Comparison of ENCODE assay signal across 8 mouse cellular contexts in the genomic region with DNA sequence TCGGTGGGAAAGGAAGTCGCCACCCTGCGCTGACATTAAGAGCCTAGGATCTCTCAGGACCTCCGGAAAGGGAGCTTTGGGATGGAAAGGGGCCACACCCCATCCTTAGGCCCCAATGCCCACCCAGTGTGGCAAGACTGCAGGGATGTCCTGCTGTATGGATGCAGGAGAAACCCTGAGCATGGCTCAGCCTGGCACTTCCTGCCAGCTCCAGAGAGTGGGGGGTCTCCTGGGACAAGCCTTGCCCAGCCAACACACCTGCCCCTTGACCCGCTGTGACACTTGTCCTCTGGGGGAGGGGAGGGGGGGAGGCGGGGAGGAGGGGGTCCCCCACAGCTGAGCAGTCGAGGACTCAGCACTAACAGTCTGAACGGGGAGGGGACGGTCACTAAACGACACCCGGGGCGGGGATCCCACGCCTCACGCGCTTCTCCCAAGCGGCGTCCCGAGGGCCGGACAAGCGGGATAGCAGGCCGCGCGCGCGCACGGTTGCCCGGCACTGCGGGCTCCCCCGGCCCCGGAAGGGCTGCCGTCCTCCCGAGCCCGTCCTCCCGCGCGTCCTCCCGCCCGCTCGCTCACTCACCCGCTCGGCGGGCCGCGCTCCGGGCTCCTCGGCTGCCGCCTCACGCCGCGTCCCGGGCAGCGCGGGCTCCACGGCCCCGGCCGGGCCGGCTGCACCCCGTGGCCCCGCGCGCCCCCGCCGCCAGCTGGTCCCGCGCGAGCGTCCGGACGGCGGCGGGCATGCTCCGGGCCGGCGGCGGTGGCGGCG. TPM values are rescaled to one million over a fixed set of nuclear protein-coding genes. Genes with fewer than 3 reads are reported as not detected.
A peak's percentile ranks its signal among the peaks of the same experiment; 100 is the strongest.
DNase-seq lines count a peak whose midpoint lies in the region; ATAC-seq lines count a peak whose summit lies in the region.

No protein-coding gene starts in this region.

- peaks cover 31% of the 10 kb centered on the region for H3K36me3 ChIP-seq in liver, embryonic 13.5 days
- peaks cover 8% of the 10 kb centered on the region; the same call in 1 of the 2 replicates for H3K36me3 ChIP-seq in neural tube, embryonic 12.5 days

- H3K4me1 ChIP-seq in liver, embryonic 13.5 days (replicated peaks) = peaks cover 38% of the 10 kb centered on the region
- H3K4me1 ChIP-seq in neural tube, embryonic 12.5 days = peaks cover 19% of the 10 kb centered on the region

- peak overlapping the region; percentile 75 for H3K4me3 ChIP-seq in liver, embryonic 13.5 days (replicated peaks)
- H3K4me3 ChIP-seq in neural tube, embryonic 12.5 days = peak overlapping the region; percentile 73

- H3K27ac ChIP-seq in liver, embryonic 13.5 days = peak overlapping the region; percentile 73
- peak overlapping the region; percentile 62; the same call in 1 of the 2 replicates for H3K27ac ChIP-seq in neural tube, embryonic 12.5 days

- peak overlapping the region; percentile 94 for H3K4me2 ChIP-seq in liver, embryonic 13.5 days
- H3K4me2 ChIP-seq in neural tube, embryonic 12.5 days (replicated peaks) = peak overlapping the region; percentile 90

- DNase-seq in right cerebral cortex, postnatal 14 days = peak; percentile 52
- no peak for DNase-seq in right cerebral cortex, adult 18-20 months
- peak; percentile 71 for DNase-seq in cerebellum, adult 9-11 months
- peak; percentile 70 for DNase-seq in gastrocnemius, postnatal 10 days
- DNase-seq in induced T-regulatory cell, adult 2 months (ENCODE audit: low read depth) = peak; percentile 61
- DNase-seq in liver, embryonic 13.5 days = no peak
- peak; percentile 66 to 77 for DNase-seq in thymus, postnatal 36 days

- peak overlapping the region; percentile 83 for H3K9ac ChIP-seq in liver, embryonic 13.5 days
- H3K9ac ChIP-seq in neural tube, embryonic 12.5 days = peak overlapping the region; percentile 76

- no peaks in the 10 kb centered on the region for H3K27me3 ChIP-seq in liver, embryonic 13.5 days
- no peaks in the 10 kb centered on the region for H3K27me3 ChIP-seq in neural tube, embryonic 12.5 days (replicated peaks)

- ATAC-seq in liver, embryonic 13.5 days (ENCODE audit: low read depth) = peak; percentile 47
- ATAC-seq in neural tube, embryonic 12.5 days (ENCODE audit: low FRiP score, low read depth) = peak; percentile 57

- WGBS in liver, embryonic 13.5 days (ENCODE audit: insufficient replicate concordance) = under 1% methylated on average over 72 of the region's 77 CpGs
- WGBS in neural tube, embryonic 12.5 days = under 1% methylated on average over 76 of the region's 77 CpGs

- no peaks in the 10 kb centered on the region for H3K9me3 ChIP-seq in liver, embryonic 13.5 days (replicated peaks)
- H3K9me3 ChIP-seq in neural tube, embryonic 12.5 days = no peaks in the 10 kb centered on the region

RNA-seq across cellular contexts. Expression of a gene that starts 0.5 kb away (rescaled TPM):
- total RNA-seq in gastrocnemius, postnatal 10 days (2021) = 10 to 100 TPM; 20.8 to 25.4 TPM
- polyA plus RNA-seq in liver, embryonic 13.5 days (2015; fragmentation: Nextera tagmentation; extraction: Ambion mirVana) = 1.3 and 1.4 TPM in 2 replicates
- polyA plus RNA-seq in neural tube, embryonic 12.5 days (2016; fragmentation: Nextera tagmentation; extraction: Ambion mirVana) = 6.3 and 7.4 TPM in 2 replicates

Comparison
In these comparisons a context has a peak if more than half of its experiments do, and no peak if none do; other contexts are left out.
1. DNase-seq: peak in right cerebral cortex, postnatal 14 days (single experiment), cerebellum, adult 9-11 months (single experiment), gastrocnemius, postnatal 10 days (single experiment), induced T-regulatory cell, adult 2 months (single experiment) and thymus, postnatal 36 days (2 of 2); none in right cerebral cortex, adult 18-20 months (single experiment) and liver, embryonic 13.5 days (single experiment).